Mouse (Mus musculus) ES-E14 (cell line): Measurements from ENCODE around the gene Tti1.

Experiments used
- CHD2 ChIP-seq: IDR thresholded peaks from 2 replicates; pipeline ENCODE4 v1.6.1; 2014; ENCODE audit warnings: mild to moderate bottlenecking, low read depth, low read length, inconsistent platforms
- HCFC1 ChIP-seq: IDR thresholded peaks from 2 replicates; pipeline ENCODE4 v1.6.1; 2012; ENCODE audit warnings: low read length, inconsistent platforms, borderline replicate concordance; ENCODE audit not compliant: insufficient read depth
- MAFK ChIP-seq: IDR thresholded peaks from 2 replicates; pipeline ENCODE4 v1.6.1; 2014; ENCODE audit warnings: mild to moderate bottlenecking, low read depth, low read length, inconsistent platforms; ENCODE audit not compliant: insufficient read depth
- ZNF384 ChIP-seq: IDR thresholded peaks from 2 replicates; pipeline ENCODE4 v1.6.1; 2012; ENCODE audit warnings: low read depth, low read length, inconsistent platforms

GRCm38 (mm10) chr2:158009373-158009772 lies 18.9 kb downstream of the Tti1 start:
- TF ChIP-seq MAFK (no peak), HCFC1 (no peak), ZNF384 (no peak), CHD2 (no peak)
